Mouse (Mus musculus) forebrain, embryonic 15.5 days (tissue): Measurements from ENCODE around the gene Tradd. TPM values are rescaled to one million over a fixed set of nuclear protein-coding genes. Genes with fewer than 3 reads are reported as not detected.

Experiments used
- ATAC-seq: fragments of 200-750 bp; cut with Nextera tagmentation; replicated peaks from 2 replicates; pipeline ENCODE4 v1.8.0; 2017; ENCODE audit warnings: mild to moderate bottlenecking, moderate TSS enrichment, moderate library complexity
- H3K27ac ChIP-seq: fragments of 300-500 bp; sonication (generic); replicated peaks from 2 replicates; pipeline ENCODE4 v1.5.1; 2015; ENCODE audit warnings: mild to moderate bottlenecking, inconsistent platforms
- H3K27me3 ChIP-seq: fragments of 300-500 bp; sonication (generic); 2 replicates; pipeline ENCODE4 v1.6.1; 2015; ENCODE audit warnings: inconsistent platforms
- H3K36me3 ChIP-seq: fragments of 300-500 bp; sonication (generic); 2 replicates; pipeline ENCODE4 v1.6.1; 2015; ENCODE audit warnings: mild to moderate bottlenecking, inconsistent platforms
- H3K4me1 ChIP-seq: fragments of 300-500 bp; sonication (generic); 2 replicates; pipeline ENCODE4 v1.6.1; 2015; ENCODE audit warnings: inconsistent platforms
- H3K4me2 ChIP-seq: fragments of 300-500 bp; sonication (generic); replicated peaks from 2 replicates; pipeline ENCODE4 v1.6.1; 2015; ENCODE audit warnings: mild to moderate bottlenecking, inconsistent platforms
- H3K4me3 ChIP-seq: fragments of 300-500 bp; sonication (generic); 2 replicates; pipeline ENCODE4 v1.5.1; 2015; ENCODE audit warnings: mild to moderate bottlenecking, inconsistent platforms
- H3K9ac ChIP-seq: fragments of 300-500 bp; sonication (generic); replicated peaks from 2 replicates; pipeline ENCODE4 v1.6.1; 2015; ENCODE audit warnings: mild to moderate bottlenecking, inconsistent platforms
- H3K9me3 ChIP-seq: fragments of 300-500 bp; sonication (generic); 2 replicates; pipeline ENCODE4 v1.6.1; 2016; ENCODE audit warnings: inconsistent platforms
- WGBS: fragments of 180-500 bp; shearing (Covaris S2); methylation state at CpG from one replicate; pipeline ENCODE4 v1.1.7; 2015; ENCODE audit warnings: mixed read lengths; 5-methylcytosine and 5-hydroxymethylcytosine counted together
- polyA plus RNA-seq: library from polyadenylated mRNA; unstranded; fragments of >200 nt; fragmentation: Nextera tagmentation; extraction: Ambion mirVana; gene quantifications from 2 replicates; pipeline ENCODE4 v1.2.1, GENCODE M21; 2015

Gene Tradd
- polyA plus RNA-seq: 21.1 and 23.7 TPM in 2 replicates

DNA sequence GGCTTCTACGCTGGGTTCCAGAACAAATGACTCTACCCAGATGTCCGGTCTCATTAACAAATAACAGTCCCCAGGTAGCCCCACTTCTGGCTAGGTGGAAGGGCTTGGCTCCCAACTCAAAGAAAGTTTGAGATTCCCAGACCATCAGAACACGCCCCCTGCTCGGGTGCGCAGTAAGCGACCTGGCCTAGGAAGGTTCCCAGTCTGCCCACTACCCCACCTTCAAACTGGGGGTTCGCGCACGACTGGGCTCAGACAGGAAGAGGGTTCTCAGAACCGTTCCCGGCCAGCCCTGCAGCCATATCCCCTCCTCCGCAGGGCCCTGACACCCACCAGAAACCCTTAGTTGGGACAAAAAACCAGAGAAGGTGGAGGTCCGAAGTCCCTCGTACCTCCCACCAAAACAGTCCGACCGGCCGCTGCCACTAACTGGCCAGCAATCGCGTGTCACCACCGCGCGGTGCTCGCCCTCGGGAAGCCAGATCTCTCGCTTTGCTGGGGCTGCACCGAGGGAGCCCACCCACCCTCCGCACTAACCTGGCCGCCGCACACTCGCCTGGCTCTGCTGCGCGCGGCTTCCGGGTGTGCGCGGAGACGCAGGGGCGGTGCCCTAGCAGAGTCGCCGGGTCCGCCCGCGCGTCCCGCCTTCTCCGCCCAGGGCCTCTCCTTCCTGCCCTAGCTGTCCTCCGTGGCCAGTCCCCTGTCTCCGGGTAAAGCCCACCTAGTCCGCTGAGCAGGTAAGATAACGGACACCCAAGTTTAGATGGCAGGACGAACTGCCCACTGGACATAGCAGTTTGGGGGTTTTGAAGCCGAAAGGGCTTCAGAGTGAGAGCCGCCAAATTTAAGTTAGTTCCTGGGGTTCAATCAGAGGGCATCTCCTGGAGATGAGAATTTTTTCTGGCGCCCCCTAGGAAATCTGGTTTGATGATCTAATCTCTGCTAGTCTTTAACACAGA is at the start of gene Tradd, which contains the start of gene Fbxl8:
Gene Tradd, minus strand, starts transcription at position 586 of the 959 bp plus-strand sequence.
Gene Fbxl8, plus strand, starts transcription at position 625 of the 959 bp plus-strand sequence.
- peaks cover 90% of the 10 kb centered on the region for H3K27me3 ChIP-seq
- no peaks in the 10 kb centered on the region for H3K36me3 ChIP-seq
- peak; percentile 27; the same call in 1 of the 2 replicates for ATAC-seq
- peak within 1 kb of the TSS; percentile 83 for H3K4me2 ChIP-seq
- peaks cover 34% of the 10 kb centered on the region for H3K4me1 ChIP-seq
- H3K27ac ChIP-seq: no peak within 1 kb of the TSS
- peak within 1 kb of the TSS; percentile 67 for H3K9ac ChIP-seq
- H3K9me3 ChIP-seq: peaks cover 4% of the 10 kb centered on the region; the same call in 1 of the 2 replicates
- peak within 1 kb of the TSS; percentile 70 for H3K4me3 ChIP-seq
- WGBS: under 1% methylated on average over 54 of the region's 54 CpGs

DNA sequence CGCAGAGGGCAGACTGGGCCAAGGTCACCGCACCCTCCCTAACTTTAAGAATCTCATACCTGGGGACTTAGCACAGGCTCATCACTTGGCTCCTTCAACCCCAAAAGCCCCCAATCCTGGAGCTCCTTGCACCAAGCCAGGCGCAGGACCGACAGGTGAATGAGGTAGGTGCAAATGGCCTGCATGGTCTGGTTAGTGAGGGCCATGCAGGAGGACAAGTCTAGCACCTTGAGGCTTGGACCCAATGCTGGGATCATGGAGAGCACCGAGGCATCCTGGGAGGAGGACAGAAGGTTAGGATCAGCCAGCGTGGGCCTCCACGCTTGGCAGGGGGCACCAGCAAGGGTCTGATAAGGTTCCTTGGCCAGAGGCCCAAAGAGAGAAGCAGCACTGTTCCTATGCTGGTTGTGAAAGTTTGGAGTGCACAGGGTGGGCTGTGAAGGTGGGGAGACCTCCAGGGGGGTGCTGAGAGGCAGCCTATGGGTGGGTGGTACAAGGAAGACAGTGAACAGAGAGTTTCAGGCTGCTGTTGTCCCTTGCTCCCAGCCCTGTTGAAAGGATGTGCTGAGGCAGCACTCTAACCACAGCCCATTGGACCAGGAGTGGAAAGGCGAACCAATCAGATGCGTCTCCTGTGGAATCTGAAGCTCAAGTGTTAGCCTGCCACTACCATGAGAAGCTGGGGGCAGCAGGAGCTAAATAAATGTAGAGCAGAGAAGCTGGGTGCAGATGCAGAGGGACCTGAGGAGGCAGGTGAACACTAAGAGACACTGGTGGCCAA is 49.4 kb upstream of the Tradd start:
- Histone ChIP-seq H3K27me3 (no peaks in the 10 kb centered on the region), H3K36me3 (peaks cover 43% of the 10 kb centered on the region; the same call in 1 of the 2 replicates)

DNA sequence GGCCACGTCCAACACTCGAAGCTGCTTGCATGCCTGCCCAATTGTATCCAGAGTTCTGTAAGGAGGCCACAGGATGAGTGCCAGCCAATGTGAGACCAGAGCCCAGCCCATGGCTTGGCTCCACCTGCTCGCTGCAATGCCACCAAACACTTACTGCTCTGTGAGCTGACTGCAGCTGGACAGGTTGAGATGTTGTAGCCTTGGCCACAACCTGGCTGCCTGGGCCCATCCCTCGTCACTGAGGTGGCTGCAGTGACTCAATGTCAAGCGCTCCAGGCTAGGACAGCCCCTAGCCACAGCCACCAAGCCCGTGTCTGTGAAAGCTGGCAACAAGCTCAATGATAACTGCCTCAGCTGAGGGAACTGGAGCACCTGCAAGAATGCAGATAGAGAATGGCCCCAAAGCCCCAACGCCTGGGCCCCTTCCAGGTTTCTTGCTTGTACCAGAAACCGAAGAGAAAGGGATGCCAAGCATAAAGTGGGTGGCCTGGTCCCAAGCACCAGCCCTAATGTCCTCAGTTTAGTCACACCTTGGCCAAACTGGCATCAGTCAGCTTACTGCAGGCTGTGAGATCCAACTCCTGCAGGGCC is 48.6 kb upstream of the Tradd start:
- Histone ChIP-seq H3K4me3 (no peak overlapping the region), H3K4me1 (no peaks in the 10 kb centered on the region), H3K4me2 (no peak overlapping the region), H3K27ac (no peak overlapping the region), H3K36me3 (peaks cover 47% of the 10 kb centered on the region; the same call in 1 of the 2 replicates), H3K9ac (no peak overlapping the region), H3K9me3 (no peaks in the 10 kb centered on the region), H3K27me3 (no peaks in the 10 kb centered on the region)
- WGBS: 93% methylated on average over 8 of the region's 8 CpGs
- ATAC-seq: no peak

More for the DNA sequence above, 49.4 kb upstream of the Tradd start:
- Histone ChIP-seq H3K9ac (no peak overlapping the region), H3K9me3 (no peaks in the 10 kb centered on the region), H3K4me3 (no peak overlapping the region), H3K4me2 (no peak overlapping the region), H3K27ac (no peak overlapping the region), H3K4me1 (no peaks in the 10 kb centered on the region)
- 81% methylated on average over 9 of the region's 9 CpGs for WGBS
- no peak for ATAC-seq

DNA sequence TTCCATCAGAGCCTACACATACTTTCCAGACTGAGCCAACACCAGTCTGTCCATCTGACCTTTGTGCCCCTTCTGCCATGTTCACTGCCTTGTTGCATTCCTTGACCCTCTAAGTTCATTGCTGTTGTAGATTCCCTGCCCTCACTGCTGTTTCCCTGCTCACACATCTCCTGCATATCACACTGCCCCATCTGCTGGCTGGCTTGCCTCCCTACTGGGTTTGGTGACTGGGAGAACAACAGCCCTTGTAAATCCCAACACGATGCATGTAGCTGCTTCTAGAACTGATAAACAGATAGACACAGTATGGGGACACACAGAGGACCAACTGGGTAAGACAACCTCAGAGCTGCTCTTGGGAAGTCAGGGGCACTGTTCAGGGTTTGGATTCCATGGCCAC is 47.3 kb upstream of the Tradd start:
- Histone ChIP-seq H3K36me3 (peaks cover 51% of the 10 kb centered on the region; the same call in 1 of the 2 replicates), H3K27ac (no peak overlapping the region), H3K4me1 (no peaks in the 10 kb centered on the region), H3K9me3 (no peaks in the 10 kb centered on the region), H3K4me3 (no peak overlapping the region), H3K27me3 (no peaks in the 10 kb centered on the region), H3K9ac (no peak overlapping the region), H3K4me2 (no peak overlapping the region)
- ATAC-seq: no peak
- 92% methylated on average over 1 of the region's 1 CpGs for WGBS

DNA sequence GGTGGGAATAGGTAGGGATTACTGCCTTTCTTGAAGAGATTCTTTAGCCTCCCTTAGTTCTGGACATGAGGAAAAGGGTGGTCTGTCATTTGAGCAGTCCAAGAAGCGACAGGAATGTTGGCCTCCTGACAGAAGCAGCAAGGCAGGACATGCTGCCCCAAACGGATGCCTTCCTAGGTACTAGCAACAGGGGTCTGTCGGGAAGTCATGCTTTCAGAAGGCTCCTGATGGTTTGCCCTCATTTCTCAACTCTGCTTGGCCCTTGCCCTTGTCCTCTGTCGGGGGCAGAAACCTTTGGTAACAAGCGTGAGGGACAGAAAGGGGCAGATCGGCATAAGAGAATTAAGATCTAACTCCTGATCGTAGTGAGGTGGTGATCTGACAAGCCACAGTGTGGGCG is 45.7 kb upstream of the Tradd start:
- H3K36me3 ChIP-seq: peaks cover 40% of the 10 kb centered on the region; the same call in 1 of the 2 replicates
- peaks cover 10% of the 10 kb centered on the region for H3K4me1 ChIP-seq
- no peak for ATAC-seq

DNA sequence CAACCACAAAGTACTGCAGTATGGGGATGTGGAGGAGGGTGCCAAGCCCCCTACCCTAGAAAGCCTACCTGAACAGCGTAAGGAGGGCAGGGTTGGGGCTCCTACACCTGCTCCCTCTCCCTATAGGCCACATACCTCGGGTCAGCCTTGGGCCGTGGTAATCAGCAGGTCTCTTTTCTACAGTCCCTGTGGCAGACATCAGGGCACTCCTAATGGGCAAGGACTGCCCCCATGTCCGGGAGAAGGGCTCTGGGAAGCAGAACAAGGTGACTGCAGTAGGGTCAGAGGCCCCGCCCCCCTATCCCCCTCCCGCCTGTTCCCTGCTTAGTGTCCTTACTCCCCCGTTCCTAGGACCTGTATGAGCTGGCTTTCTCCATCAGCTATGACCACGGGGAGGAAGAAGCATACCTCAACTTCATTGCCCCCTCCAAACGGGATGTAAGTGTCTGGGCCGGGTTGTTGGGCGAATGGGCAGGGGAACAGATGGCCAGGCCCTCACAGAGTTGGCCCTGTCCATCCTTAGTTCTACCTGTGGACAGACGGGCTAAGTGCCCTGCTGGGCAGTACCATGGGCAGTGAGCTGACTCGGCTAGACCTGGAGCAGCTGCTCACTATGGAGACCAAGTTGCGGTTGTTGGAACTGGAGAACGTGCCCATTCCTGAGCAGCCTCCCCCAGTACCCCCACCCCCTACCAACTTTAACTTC is 44.9 kb upstream of the Tradd start:
- Histone ChIP-seq H3K4me3 (no peak overlapping the region), H3K27me3 (no peaks in the 10 kb centered on the region), H3K36me3 (peaks cover 40% of the 10 kb centered on the region)

More for the DNA sequence above, 45.7 kb upstream of the Tradd start:
- 86% methylated on average over 8 of the region's 8 CpGs for WGBS
- no peak overlapping the region for H3K27ac ChIP-seq
- H3K27me3 ChIP-seq: no peaks in the 10 kb centered on the region
- H3K9me3 ChIP-seq: no peaks in the 10 kb centered on the region
- H3K9ac ChIP-seq: no peak overlapping the region
- no peak overlapping the region for H3K4me3 ChIP-seq
- no peak overlapping the region for H3K4me2 ChIP-seq

DNA sequence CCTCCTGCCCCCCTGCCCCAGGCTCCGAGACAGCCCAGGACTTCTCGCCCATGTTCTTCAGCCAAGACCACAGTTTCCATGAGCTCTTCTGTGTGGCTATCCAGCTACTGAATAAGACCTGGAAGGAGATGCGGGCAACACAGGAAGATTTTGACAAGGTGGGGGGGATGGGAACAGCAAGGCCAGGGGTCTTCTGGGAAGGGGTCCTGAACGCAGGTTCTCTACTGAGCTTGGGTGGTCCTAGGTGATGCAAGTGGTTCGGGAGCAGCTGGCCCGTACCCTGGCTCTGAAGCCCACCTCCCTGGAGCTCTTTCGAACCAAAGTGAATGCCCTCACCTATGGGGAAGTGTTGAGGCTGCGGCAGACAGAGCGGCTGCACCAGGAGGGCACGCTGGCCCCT is 44.0 kb upstream of the Tradd start:
- Histone ChIP-seq H3K4me3 (no peak overlapping the region), H3K4me1 (peaks cover 14% of the 10 kb centered on the region), H3K27me3 (no peaks in the 10 kb centered on the region), H3K9ac (no peak overlapping the region), H3K9me3 (no peaks in the 10 kb centered on the region), H3K4me2 (no peak overlapping the region), H3K36me3 (peaks cover 37% of the 10 kb centered on the region), H3K27ac (no peak overlapping the region)
- 91% methylated on average over 10 of the region's 10 CpGs for WGBS
- ATAC-seq: no peak

More for the DNA sequence above, 44.9 kb upstream of the Tradd start:
- no peaks in the 10 kb centered on the region for H3K9me3 ChIP-seq
- H3K4me2 ChIP-seq: no peak overlapping the region
- no peak overlapping the region for H3K9ac ChIP-seq
- H3K27ac ChIP-seq: no peak overlapping the region
- 77% methylated on average over 15 of the region's 15 CpGs for WGBS
- no peak for ATAC-seq
- peaks cover 14% of the 10 kb centered on the region for H3K4me1 ChIP-seq

DNA sequence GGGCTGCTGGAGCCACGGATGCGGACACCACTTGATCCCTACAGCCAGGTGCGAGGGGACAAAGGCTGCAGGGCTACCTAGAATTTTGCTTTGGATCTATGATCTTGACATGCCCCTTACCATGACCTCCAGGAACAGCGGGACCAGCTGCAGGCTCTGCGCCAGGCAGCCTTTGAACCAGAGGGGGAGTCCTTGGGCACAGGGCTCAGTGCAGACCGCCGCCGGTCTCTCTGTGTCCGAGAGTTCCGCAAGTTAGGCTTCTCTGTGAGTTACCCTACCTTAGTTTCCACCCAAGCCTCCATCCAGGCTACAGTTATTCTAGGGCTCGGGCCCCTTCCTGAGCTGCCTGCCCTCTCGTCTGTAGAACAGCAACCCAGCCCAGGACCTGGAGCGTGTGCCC is 43.3 kb upstream of the Tradd start:
- WGBS: 95% methylated on average over 13 of the region's 13 CpGs
- ATAC-seq: no peak
- peaks cover 39% of the 10 kb centered on the region for H3K36me3 ChIP-seq

DNA sequence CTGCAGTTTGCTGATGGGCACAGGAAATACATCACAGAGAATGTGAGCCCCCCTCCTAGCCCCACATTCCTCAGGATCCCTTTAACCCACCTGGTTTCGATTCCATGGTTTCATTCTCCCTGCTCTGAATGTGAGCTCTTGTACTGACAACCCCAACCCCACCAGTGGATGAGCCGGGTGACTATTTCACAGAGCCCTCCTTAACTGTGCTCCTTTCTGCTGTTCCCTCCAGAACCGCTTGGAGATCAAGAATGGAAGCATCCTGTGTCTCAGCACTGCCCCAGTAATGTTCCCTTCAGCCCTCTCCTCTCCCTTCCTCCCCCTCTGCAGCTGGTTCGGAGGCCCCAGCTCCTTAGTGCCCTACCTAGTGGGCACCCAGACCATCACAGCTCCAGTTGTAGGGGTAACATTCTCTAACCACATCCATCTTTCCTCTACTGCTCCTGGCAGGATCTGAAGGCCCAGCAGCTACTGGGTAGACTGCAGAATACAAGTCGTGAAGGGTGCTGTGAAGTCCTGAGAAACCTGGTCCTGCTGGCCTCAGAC is 41.8 kb upstream of the Tradd start:
- Histone ChIP-seq H3K36me3 (peaks cover 43% of the 10 kb centered on the region), H3K9me3 (no peaks in the 10 kb centered on the region), H3K9ac (no peak overlapping the region), H3K27ac (no peak overlapping the region), H3K4me2 (0 out of 2 replicates have a peak overlapping the region, but pooled peaks have one; percentile 23), H3K4me3 (no peak overlapping the region), H3K27me3 (no peaks in the 10 kb centered on the region), H3K4me1 (peaks cover 14% of the 10 kb centered on the region)
- WGBS: 70% methylated on average over 5 of the region's 5 CpGs
- ATAC-seq: 0 out of 2 replicates have a peak, but pooled peaks have one; percentile 11

More for the DNA sequence above, 43.3 kb upstream of the Tradd start:
- no peaks in the 10 kb centered on the region for H3K9me3 ChIP-seq
- H3K9ac ChIP-seq: no peak overlapping the region
- no peaks in the 10 kb centered on the region for H3K27me3 ChIP-seq
- peaks cover 14% of the 10 kb centered on the region for H3K4me1 ChIP-seq
- H3K4me2 ChIP-seq: no peak overlapping the region
- H3K4me3 ChIP-seq: no peak overlapping the region
- H3K27ac ChIP-seq: no peak overlapping the region

DNA sequence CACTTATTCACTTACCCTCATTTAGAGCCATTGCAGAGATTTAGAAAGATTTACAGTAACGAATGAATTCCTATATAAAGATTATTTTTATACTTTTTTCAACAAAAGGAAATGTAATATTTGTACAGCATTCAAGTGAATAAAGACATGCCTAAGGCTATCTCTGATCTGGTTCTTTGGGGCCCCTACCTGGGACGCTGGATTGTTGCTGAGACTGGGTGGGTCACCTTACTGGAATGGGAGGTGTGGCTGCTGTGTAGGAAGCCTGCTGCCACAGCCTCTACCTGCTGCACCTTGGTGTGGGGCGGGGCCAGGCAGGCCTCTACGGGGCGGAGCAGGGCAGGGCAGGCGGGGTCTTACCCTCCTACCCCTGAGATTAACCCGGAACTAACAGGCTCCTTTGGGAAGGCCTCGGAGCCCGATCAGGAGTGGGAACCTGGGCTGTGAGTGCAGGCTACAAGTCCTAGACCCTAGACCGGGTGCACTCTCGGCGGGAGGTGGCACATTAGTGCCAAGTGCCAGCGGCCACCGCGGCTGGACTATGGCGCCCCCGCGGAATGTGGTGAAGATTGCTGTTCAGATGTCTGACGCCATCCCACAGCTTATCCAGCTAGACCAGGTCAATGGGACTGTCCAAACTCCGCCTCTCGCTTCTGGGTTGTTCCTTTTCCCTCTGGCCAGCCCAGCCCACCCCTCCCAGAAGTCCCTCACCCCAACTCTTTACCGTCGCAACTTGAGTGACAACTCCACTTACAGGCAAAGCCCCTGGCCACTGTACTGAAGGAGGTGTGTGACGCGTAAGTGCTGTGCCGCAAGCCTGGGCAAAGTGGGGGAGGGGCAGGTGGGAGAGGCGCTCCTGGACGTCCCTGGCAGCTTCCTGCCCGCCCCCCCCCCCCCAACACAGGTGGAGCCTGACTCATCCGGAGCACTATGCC is 41.1 kb upstream of the Tradd start, which contains the start of gene Elmo3:
Gene Elmo3, plus strand, starts transcription at position 391 of the 935 bp plus-strand sequence.
- H3K4me3 ChIP-seq: no peak within 1 kb of the TSS
- peaks cover 47% of the 10 kb centered on the region for H3K36me3 ChIP-seq

More for the DNA sequence above, 41.1 kb upstream of the Tradd start, which contains the start of gene Elmo3:
- H3K4me2 ChIP-seq: peak within 1 kb of the TSS; percentile 23
- H3K27me3 ChIP-seq: no peaks in the 10 kb centered on the region
- peak within 1 kb of the TSS; percentile 3; the same call in 1 of the 2 replicates for H3K9ac ChIP-seq
- peak; percentile 52 for ATAC-seq
- peaks cover 14% of the 10 kb centered on the region for H3K4me1 ChIP-seq
- no peak within 1 kb of the TSS for H3K27ac ChIP-seq
- no peaks in the 10 kb centered on the region for H3K9me3 ChIP-seq
- WGBS: 9% methylated on average over 30 of the region's 30 CpGs
